Mouse (Mus musculus): ENCODE data around the gene Fa2h.

Fa2h gene

DNA sequence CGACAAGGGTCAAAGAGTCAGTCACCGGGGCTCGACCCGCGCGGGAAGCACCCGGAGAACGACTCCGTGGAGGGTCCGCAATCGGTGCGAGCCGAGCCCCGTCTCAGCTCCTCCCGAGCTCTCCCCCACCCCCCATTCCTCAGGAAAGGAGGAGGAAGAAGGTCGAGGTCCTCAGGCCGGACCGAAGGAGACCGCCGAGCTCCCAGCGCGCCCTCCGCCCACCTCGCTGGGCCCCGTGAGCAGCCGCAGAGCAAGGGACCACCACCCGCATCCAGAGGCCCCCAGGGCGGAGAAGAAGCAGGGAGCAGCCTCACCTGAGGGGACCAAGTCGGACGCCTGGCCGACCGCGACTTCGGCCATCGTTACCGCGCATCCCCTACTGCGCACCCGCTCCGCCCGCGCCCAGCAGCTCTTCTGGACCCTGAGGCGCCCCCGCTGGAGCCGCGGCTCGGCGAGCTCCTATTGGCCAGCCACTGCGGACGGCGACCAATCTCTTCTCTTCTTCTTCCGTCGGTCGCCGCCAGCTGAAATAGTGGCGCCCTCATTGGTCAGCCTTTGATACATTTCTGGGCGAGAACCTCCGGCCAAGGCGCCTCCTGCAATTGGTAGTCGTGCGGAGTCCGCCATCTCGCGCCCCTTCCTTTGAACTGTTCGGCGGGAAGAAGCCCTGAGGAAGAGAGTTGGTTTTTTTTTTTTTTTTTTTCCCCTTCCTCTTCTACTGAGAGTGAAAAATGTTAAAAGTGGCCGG is 93.6 kb downstream of the Fa2h start, which contains the start of gene Rfwd3:
Gene Rfwd3 (minus strand): TSS at position 402 of the 748 bp plus-strand sequence.
- DNase-seq (ENCODE audit: low read depth, low spot score), result peak; percentile 99

DNA sequence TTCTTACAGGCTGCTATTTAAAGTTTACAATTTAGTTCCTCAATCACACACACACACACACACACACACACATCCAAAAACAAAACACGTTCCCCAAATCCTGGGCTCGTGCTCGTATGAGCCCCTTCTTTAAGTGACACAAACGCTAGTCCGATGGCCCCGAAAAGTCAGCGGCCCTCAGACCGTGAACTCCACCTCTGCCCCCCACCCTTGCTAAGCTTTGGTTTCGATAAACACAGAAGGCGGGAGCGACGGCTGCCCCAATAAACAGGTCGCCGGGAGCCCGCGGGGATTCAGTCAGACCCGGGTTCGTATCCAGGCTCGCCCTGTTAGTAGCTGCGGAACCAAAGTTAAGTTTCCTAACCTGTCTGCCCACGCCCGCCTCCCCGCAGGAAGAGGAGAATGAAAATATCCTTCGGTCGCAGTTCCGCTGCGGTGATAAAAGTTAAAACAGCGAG is 94.2 kb downstream of the Fa2h start:
- DNase-seq (ENCODE audit: low read depth, low spot score), result peak; percentile 89

DNA sequence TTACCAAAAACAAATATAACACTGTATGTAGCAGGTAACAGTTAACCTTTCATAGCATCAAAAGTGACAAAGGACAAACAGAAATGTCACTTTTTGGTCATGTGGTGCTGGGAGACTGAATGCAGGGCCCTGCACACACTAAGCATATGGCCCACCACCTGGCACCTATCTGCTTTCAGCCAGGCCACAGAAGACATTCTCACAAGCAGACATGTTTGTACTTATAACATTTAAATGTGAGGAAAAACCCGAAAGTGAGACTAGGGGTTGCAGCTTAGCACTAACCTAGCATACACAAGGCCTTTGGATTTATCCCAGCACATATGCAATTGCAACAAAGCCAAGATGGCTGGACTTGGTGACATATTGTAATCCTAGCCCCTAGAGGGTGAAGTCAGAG is 95.6 kb downstream of the Fa2h start:
- no peak for DNase-seq (ENCODE audit: low read depth, low spot score)
